Mouse (Mus musculus): ENCODE results near the gene Gnb3.

The Gnb3 gene

DNA sequence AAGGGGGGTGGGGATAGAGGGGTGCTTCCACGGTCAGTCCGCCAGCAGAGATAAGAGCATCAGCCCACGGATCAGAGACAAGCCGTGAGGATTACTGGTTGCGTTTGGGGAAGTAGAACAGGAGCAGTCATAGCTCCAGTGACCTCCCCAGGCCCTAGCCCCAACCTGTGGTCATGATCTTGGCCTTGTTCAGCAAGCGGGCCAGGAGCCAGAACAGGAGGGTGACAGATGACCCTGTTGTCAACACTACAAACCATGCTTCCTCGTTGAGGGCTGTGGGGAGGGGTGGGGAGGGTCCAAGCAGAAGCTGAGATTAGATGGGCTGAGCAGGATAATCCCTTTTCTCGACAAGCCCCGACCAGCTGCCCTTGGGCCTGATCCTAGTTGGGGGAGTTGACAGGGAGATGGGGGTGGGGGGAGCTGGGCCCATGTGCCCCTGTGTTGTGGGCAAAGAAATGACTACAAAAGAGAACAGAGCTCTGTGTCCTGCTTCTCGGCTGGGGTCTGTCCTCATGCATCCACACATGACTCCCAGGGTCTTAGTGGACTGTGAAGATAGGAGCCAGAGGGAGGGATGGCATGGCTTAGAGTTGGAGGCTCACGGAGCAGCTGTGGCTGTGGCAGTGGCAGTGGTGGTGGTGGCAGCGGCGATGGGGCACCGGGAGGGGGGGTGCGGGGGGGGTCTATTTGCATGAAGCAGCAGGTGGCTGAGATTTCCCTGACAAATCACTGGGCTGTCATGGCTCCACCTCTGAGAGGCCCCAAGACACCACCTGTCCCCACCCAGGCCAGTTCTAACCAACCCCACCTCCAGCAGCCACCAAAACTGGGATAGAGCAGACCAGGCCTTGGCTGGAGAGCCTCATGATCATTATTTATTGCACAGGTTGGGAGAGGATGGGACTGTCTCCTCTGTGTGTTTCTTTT, at the start of gene Gnb3:
Gnb3 (minus strand) TSS at position 35 of the 927 bp plus-strand sequence.
- no peak for DNase-seq

- no peak for DNase-seq
Measured at GRCm38 (mm10) chr6:124888555-124889125, 48.6 kb upstream of the Gnb3 start.

DNA sequence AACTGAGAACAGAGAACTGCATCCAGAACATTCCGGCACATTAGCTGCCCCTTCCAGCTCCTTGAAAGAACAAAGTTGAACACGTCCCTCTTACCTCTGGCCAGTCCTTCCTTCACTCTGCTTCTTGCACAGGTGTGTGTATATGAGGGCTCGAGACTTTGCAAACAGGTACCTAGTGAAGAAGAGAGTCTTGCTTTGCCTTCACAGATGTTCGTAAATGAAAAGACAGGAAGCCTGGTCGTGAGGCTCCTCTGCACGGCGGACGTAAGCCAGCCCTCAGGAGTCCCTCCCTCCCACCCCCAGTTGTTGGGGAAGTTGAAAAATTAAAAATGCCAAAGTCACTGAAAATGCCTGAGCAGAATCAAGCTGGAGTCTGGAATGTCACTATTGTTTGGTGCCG, 47.9 kb upstream of the Gnb3 start, which contains the start of gene Cd4:
Cd4 (minus strand) TSS at position 236 of the 400 bp plus-strand sequence.
- no peak for DNase-seq

DNA sequence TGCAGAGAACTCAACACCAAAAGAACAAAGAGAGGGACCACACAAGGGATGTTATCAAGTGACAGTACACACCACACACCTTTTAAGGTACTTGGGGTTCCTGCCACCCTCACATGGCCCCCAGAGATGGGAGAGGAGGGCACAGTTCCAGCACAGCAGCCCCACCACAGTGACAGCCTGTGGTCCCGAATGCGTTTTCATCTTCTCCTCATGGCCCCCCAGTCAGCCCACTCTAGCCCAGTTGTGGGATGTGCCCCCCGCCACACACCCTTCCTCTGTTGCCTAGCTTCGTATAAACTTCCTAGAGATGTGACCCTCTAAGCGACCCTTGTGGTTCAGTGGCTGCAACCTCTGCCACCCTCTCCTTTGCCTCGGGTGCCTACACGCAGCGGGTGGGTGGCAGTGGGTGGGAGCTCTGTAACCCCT, 45.9 kb upstream of the Gnb3 start:
- DNase-seq = no peak

DNA sequence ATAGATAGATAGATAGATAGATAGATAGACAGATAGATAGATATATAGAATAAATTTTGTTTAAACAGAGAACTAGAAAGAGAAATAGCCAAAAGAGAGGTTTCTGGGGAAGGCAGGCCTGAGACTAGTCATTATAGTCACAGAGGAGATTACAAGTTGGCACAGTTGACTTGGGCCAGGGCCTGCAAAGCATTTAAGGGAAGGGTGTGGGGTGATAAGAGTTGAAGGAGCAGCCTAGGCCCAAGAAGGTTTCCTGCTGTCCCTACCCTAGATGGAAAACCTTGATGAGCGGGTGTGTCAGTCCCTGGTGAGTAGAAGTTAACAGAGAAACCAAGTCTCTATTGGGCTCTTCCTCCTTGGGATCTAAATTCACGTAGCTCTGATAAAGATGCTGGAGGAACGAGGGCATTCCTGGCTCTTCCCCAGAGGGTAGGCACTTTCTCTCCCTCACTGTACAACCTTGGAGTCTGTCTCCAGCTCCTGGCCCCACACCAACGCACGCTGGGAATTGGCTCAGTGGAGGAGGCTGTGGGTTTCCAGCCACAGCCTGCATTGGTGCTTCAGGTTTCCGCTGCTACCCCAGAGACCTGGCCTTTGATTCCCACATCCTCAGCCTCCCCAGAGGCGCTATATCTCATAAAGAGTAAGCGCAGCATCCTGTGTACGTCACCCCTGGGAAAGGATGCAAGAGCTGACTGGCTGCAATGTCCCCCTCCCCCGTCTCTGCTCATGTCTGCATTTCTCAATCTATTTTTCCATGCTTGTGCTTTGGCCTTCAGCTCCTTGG, 44.8 kb upstream of the Gnb3 start:
- DNase-seq = peak; percentile 87

- DNase-seq = no peak
Measured at GRCm38 (mm10) chr6:124883351-124883750, 43.3 kb upstream of the Gnb3 start.

DNA sequence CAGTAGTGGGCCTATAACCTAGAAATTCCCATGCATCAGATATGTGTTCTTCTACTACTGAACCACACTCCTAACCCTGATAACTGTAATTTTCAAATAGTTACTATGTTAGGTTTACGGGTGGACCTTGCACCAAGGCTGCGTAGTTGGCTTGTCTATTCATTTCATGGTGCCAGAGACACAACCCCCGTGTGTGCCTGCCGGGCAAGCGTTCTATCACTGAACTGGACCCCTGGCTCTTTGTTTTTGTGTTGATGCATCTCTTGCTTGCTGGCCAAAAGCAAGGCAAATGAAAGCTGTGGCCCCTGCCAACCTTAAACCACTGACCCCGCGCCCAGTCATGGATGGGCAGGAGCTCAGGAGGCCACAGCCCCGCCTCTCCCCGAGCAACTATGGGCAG, 41.7 kb upstream of the Gnb3 start:
- DNase-seq = no peak

DNA sequence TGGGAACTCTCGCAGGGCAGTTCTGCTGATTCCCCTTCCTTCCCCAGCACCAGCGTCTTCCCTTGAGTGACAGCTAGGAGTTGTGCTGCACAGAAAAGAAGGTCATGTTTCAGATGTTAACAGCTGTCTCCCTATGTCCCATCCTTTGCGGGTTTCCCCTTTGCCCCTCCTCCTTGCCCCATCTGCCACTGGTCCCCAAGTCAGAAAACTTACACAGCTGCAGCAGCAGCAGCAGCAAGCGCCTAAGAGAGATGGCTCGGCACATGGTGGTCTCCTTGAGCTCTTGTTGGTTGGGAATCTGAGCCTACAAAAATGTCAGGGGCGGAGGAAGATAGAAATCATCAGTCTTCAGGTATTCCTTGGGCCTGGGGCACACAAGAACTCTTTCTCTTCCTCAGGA, 39.3 kb upstream of the Gnb3 start:
- DNase-seq = no peak

- no peak for DNase-seq
Measured at GRCm38 (mm10) chr6:124874348-124874747, 34.3 kb upstream of the Gnb3 start.

DNA sequence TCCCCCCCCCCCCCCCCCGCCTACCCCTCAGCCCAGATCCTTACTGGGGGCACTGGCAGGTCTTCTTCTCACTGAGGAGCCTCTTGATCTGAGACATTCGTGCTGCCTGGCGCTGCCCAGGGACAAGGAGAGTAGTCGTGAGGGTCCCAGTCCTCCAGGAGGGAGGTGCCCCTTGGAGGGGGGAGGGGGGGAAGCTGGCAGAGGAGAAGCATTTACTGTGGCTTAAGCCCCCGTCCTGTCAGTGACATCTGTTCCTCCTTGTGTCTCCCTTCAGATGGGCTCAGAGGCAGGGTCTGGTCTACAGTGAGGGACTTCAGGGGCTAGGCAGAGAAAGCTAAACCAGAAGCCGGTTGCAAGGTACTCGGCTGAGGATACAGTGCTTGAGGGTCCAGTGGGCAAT, 26.5 kb upstream of the Gnb3 start:
- no peak for DNase-seq

GRCm38 (mm10) chr6:124865766-124866362, 25.8 kb upstream of the Gnb3 start:
- no peak for DNase-seq

DNA sequence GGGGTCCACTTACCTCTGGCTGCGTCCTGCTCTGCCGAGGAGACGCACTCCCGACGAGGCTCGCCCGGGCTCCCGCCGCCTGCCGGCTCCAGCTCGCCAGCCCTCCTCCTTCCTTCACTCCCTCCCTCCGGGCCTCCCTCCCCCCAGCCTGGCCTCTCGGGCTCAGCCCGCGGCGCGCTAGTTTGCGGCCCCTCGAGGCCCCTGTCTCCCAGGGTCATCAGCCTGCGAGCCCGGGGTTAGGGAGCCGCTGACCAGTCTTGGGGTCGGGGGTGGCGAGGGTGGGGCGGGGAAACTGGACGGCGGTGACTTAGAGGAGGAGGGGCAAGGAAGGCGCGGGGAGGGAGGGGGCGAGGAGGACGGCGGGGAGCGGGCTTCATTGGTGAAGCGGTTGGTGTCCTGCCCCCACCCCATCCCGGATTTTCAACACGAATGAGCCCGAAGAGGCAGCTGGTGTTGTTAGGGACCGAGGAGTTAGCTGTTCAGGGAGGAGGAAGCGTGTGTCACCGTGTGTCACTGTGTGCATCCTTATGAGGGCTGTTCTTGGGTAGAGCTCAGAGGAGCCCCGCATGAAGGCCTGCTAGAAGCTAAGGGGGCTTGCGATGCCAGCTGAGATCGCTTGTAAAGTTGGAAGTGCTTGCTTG, 23.7 kb upstream of the Gnb3 start, which contains the start of gene Gpr162:
Gpr162 (minus strand) TSS at position 326 of the 641 bp plus-strand sequence.
- peak; percentile 64 to 77 for DNase-seq

DNA sequence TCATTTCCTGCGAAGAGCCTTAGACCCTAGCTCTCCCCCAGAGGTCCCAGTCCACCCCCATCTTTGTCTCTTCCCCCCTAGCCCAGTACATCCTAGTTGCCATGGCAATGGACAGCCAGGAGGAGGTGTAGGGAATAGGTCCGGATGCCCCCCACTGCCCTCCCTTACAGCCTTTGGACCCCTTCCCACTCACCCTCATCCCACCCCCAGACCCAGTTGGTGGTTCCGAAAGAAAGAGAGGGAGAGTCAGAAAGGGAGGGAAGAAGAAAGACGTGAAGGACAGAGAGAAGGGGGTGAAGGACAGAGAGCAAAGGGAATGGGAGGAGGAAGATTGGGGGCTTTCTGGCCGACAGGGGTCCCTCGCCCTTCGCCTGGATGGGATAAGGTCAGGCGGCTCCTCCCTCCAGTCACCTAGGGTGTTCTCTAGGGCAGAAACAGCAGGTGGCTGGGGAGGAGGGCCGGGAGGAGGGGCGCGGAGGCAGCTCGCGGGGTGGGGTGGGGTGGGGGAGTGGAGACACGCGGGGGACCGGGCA, 23.1 kb upstream of the Gnb3 start:
- DNase-seq = peak; percentile 29 to 35

DNA sequence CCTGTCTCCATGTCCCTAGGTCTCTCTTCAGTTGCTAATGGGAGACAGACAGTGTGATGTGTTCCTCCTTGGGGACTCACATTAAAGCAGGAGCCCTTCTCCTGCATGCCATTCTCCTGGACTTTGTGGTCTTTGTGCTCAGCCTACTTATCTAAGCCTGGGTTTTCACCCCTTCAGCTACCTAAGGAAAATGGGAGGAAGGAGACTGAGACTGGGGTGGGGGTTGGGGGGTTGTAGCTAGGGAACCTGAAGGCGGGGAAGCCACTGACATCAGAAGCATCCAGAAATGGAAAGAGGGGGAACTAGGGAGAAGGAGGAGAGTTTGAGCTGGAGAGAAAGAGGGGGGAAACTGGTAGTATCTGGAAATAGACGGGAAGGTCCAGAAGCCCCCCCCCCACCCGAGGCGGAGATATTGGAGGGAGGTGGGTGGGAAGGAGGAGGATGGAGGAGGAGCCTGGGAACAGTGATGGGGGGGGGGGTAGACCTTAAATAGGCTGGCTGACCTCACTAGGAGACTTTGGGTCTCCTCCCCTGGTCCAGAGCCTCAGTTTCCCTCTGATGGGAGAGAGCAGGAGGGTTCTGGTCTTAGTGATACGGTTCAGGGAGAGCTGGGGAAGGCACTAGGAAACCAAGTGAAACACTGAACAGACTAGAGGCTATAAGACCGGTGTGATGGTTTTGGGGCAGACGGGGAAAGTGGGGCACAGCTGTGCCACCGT, 22.5 kb upstream of the Gnb3 start:
- DNase-seq = no peak

GRCm38 (mm10) chr6:124861802-124862201, 21.7 kb upstream of the Gnb3 start:
- peak in 1 of 2 experiments; percentile 32 for DNase-seq

DNA sequence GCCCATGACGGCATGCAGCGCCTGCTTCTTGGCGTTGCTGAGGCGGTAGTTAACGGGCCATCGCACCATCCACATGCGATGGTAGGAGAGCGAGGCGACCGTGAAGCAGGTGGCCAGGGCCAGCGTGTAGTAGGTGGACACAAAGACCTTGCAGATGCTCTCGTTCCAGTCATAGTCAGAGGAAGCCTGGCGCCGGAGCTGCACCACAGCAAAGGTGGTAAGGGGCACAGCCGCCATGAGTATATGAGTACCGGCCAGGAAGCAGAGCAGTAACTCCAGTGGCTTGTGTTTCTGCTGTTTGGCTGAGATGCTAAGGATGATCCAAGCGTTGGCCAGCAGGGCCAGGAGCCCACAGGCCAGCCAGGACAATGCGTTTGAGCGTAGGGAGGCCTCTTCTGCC, 21.2 kb upstream of the Gnb3 start:
- DNase-seq = peak; percentile 39 to 49

GRCm38 (mm10) chr6:124860511-124860910, 20.4 kb upstream of the Gnb3 start:
- no peak for DNase-seq

DNA sequence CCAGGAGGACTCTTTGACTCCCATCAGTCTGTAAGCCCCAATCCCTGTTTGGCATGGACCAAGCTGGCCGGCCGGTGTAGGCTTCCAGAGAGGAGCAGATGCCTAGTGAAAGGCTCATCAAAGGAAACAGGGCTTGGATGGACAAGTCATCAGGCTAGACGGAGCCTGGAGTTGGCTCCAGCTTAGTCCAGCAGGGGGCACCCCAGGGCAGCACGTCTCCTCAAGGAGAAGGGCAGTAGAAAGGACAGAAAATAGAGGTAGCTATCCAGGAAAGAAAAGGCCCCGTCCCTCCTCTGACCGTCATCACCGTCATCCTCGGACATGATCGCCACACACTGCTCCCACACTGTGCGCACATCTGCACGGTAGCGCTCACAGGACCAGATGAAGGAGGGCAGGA, 19.6 kb upstream of the Gnb3 start:
- DNase-seq = peak; percentile 94 to 96

DNA sequence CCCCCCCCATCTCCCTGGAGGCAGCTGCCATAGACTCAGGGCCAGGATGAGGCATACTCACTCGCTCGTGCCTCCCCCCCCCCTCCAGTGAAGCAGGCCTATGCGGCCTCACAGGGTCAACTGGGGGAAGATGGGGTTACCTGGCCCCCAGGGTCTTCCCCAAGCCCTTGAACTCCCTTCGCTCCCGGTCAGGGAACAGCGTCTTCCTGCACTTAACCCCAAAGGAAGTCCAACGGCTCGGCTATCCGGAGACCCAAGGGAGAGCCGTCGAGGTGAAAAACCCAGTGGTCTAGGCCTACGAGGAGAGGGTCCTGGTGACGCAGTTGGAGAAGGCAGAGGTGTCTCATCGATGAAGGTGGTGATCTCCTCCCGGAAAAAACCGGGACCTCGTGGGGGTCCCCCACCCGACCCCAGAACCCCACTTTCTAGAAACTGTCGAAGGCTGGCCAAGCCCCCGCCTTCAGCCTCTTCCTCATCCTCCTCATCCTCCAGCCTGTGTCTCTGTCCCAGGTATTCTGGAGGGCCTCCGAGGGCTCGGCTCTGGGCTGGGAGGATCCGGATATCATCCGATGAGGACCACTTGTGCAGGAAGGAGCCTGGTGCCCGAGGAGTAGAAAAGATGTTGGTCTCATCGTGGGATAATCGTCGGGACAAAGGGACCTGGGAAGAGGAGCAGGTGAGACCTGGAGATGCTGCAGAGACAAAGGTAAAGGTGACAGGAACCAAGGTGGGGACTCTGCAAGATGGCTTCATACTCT, 18.7 kb upstream of the Gnb3 start:
- DNase-seq = no peak

DNA sequence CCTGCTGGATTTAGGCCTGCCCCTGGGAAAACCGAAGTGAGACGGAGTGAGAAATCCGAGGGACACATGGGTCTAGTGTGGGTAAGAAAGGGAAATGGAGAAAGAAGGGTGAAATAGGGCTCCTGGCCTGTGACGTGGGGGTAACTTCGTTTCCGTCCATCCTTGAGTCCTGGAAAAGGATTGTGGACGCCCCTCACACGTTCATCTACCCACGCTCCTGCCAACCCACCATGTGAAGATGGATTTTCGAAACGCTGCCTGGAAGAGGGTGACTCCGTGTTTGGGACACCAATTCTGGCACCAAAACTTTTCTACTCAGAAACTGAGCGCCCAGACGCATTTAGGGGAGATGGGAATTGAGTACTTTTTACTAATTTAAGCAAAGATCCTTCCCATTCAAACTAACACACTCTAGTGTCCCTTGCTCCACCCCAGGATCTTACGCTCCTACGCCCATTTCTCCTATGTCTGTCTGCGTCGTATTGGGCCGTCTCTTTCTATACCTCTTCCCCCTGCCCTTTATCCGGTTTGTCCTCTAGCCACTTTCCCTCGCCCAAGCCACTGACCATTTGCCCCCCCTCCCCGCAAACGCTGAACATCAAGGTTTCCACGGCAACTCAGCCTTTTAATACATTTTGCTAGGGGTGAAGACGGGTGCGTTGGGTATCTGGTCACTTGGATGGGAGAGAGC, 17.9 kb upstream of the Gnb3 start:
- no peak for DNase-seq
